Mouse (Mus musculus): ENCODE results near the gene Fasl. TPM values are rescaled to one million over a fixed set of nuclear protein-coding genes. Genes with fewer than 3 reads are reported as not detected.

Fasl gene
- total and polyA plus RNA-seq, 3 experiments = not detected

DNA sequence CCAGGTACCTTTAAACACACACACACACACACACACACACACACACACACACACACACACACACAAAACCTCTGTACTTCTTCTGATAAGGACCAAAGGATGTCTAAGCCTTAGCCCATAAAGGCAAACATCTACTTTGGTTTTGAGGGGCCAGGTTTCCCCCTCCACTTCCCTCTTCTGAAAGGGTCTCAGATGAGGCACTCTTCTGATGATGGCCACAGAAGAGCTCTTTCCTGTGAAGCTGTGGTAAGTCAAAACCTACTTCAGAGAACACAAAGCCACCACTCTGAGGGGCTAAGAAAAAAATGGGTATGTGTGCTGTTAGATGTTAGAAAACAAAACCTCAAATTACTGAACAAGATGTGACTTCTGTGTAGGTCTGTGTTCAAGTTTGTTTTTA is 9.2 kb downstream of the Fasl start:
- Histone ChIP-seq H3K27ac (ENCODE audit: control insufficient read depth, low read depth, low read length) (no peak overlapping the region), H3K4me3 (ENCODE audit: control insufficient read depth in 1 of 2, insufficient read depth in 1 of 2, low read depth in 2 of 2, low read length in 2 of 2) (no peak overlapping the region), H3K36me3 (ENCODE audit: control insufficient read depth in 1 of 2, insufficient read depth in 2 of 2, low read length in 2 of 2) (no peaks in the 10 kb centered on the region; a peak in 1 of 4 replicates), H3K27me3 (ENCODE audit: control insufficient read depth in 1 of 2, insufficient read depth in 2 of 2, low read length in 2 of 2) (peaks cover 0 to 4% of the 10 kb centered on the region in 2 experiments; a peak in 2 of 4 replicates), H3K79me2 (ENCODE audit: control insufficient read depth, insufficient read depth, low read length, poor library complexity) (no peaks in the 10 kb centered on the region), H3K4me1 (ENCODE audit: control insufficient read depth in 1 of 2, insufficient read depth in 2 of 2, low read length in 2 of 2) (no peaks in the 10 kb centered on the region), H3K9ac (ENCODE audit: control insufficient read depth, low read depth, low read length, poor library complexity, severe bottlenecking) (no peak overlapping the region), H3K9me3 (replicated peaks; ENCODE audit: insufficient read depth, low read length) (no peaks in the 10 kb centered on the region)
- TF ChIP-seq ZMIZ1 (IDR thresholded peaks at IDR 0.05; ENCODE audit: low read depth, low read length) (no peak), MEF2A (IDR thresholded peaks at IDR 0.05; ENCODE audit: extremely low read depth, insufficient replicate concordance, low read depth, low read length, poor library complexity, severe bottlenecking) (no peak), USF2 (IDR thresholded peaks at IDR 0.05; ENCODE audit: borderline replicate concordance in 1 of 2, insufficient read depth in 1 of 2, low read depth in 1 of 2, low read length in 2 of 2) (no peak), MXI1 (IDR thresholded peaks at IDR 0.05; ENCODE audit: low read depth, low read length) (no peak), ELF1 (IDR thresholded peaks at IDR 0.05; ENCODE audit: low read depth, low read length) (no peak), MAX (IDR thresholded peaks at IDR 0.05; ENCODE audit: low read length) (no peak), SMC3 (IDR thresholded peaks at IDR 0.05; ENCODE audit: low read depth, low read length) (no peak), RAD21 (IDR thresholded peaks at IDR 0.05; ENCODE audit: low read depth, low read length) (no peak), TBP (IDR thresholded peaks at IDR 0.05; ENCODE audit: low read depth, low read length) (no peak), CHD1 (IDR thresholded peaks at IDR 0.05; ENCODE audit: low read depth, low read length) (no peak)
- DNase-seq (ENCODE audit: low read depth, low spot score) = no peak

DNA sequence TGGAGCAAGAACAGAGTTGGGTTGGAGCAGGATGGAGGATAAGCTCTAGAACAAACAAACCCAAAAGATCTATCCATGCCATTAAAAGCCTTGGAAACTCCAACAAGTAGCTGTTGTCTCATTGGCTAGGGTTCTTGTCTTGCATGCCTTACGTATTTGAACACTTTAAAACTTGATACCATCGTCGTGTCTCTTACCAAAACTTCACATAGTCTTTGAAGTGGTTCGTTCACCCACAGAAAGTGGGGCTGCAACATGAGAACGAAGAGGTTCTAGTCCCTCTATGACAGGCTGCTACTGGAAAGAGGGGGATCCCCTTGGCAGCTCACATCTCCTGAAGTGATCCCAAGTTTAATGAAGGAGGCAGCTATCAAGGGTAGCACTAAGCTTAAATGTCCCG is 13.1 kb downstream of the Fasl start:
- no peaks in the 10 kb centered on the region for H3K79me2 ChIP-seq (ENCODE audit: control insufficient read depth, insufficient read depth, low read length, poor library complexity)
- no peak for TF ChIP-seq MAX (IDR thresholded peaks at IDR 0.05; ENCODE audit: low read length)
- no peak for TF ChIP-seq NELFE (IDR thresholded peaks at IDR 0.05; ENCODE audit: low read depth, low read length)
- no peak for TF ChIP-seq EP300 (IDR thresholded peaks at IDR 0.05; ENCODE audit: low read depth in 1 of 2, low read length in 2 of 2)
- no peak for TF ChIP-seq CHD1 (IDR thresholded peaks at IDR 0.05; ENCODE audit: low read depth, low read length)
- no peak for TF ChIP-seq GATA1 (IDR thresholded peaks at IDR 0.05; ENCODE audit: low read depth, low read length)
- TF ChIP-seq SMC3 (IDR thresholded peaks at IDR 0.05; ENCODE audit: low read depth, low read length) = no peak
- TF ChIP-seq USF2 (IDR thresholded peaks at IDR 0.05; ENCODE audit: borderline replicate concordance in 1 of 2, insufficient read depth in 1 of 2, low read depth in 1 of 2, low read length in 2 of 2) = no peak
- no peak for TF ChIP-seq POLR2AphosphoS5 (IDR thresholded peaks at IDR 0.05; ENCODE audit: borderline replicate concordance, low read depth, low read length)
- no peak for TF ChIP-seq POLR2A (IDR thresholded peaks at IDR 0.05; ENCODE audit: control insufficient read depth in 1 of 2, insufficient read depth in 1 of 2, low read depth in 1 of 2, low read length in 2 of 2, poor library complexity in 1 of 2)
- TF ChIP-seq KAT2A (conservative IDR thresholded peaks at IDR 0.05; ENCODE audit: low read depth, low read length) = no peak
- TF ChIP-seq MXI1 (IDR thresholded peaks at IDR 0.05; ENCODE audit: low read depth, low read length) = no peak
- no peak for TF ChIP-seq E2F4 (IDR thresholded peaks at IDR 0.05; ENCODE audit: borderline replicate concordance, low read depth, low read length)
- no peak for TF ChIP-seq ETS1 (IDR thresholded peaks at IDR 0.05; ENCODE audit: low read depth, low read length)
- TF ChIP-seq ZMIZ1 (IDR thresholded peaks at IDR 0.05; ENCODE audit: low read depth, low read length) = no peak
- TF ChIP-seq ZC3H11A (IDR thresholded peaks at IDR 0.05; ENCODE audit: low read depth, low read length) = no peak
- TF ChIP-seq RCOR1 (IDR thresholded peaks at IDR 0.05; ENCODE audit: low read depth, low read length) = no peak
- TF ChIP-seq CHD2 (IDR thresholded peaks at IDR 0.05; ENCODE audit: low read length) = no peak
- TF ChIP-seq MEF2A (IDR thresholded peaks at IDR 0.05; ENCODE audit: extremely low read depth, insufficient replicate concordance, low read depth, low read length, poor library complexity, severe bottlenecking) = no peak
- DNase-seq (ENCODE audit: low read depth, low spot score) = no peak
- no peaks in the 10 kb centered on the region for H3K4me1 ChIP-seq (ENCODE audit: control insufficient read depth in 1 of 2, insufficient read depth in 2 of 2, low read length in 2 of 2)
- H3K27me3 ChIP-seq (ENCODE audit: control insufficient read depth in 1 of 2, insufficient read depth in 2 of 2, low read length in 2 of 2) = peaks cover 1 to 3% of the 10 kb centered on the region in 2 experiments; a peak in 2 of 4 replicates
- no peak overlapping the region for H3K9ac ChIP-seq (ENCODE audit: control insufficient read depth, low read depth, low read length, poor library complexity, severe bottlenecking)
- H3K27ac ChIP-seq (ENCODE audit: control insufficient read depth, low read depth, low read length) = no peak overlapping the region
- H3K4me3 ChIP-seq (ENCODE audit: control insufficient read depth in 1 of 2, insufficient read depth in 1 of 2, low read depth in 2 of 2, low read length in 2 of 2) = no peak overlapping the region
- H3K9me3 ChIP-seq (replicated peaks; ENCODE audit: insufficient read depth, low read length) = no peaks in the 10 kb centered on the region
- no peaks in the 10 kb centered on the region; a peak in 1 of 4 replicates for H3K36me3 ChIP-seq (ENCODE audit: control insufficient read depth in 1 of 2, insufficient read depth in 2 of 2, low read length in 2 of 2)
